Mouse (Mus musculus) megakaryocyte, adult 5-6 weeks (primary cell): ENCODE measurements around the gene Tmem274. TPM values are rescaled to one million over a fixed set of nuclear protein-coding genes. Genes with fewer than 3 reads are reported as not detected.

Experiments used
- ATAC-seq: 2 replicates; pipeline ENCODE4 v1.8.0; 2016; ENCODE audit warnings: mild to moderate bottlenecking, inconsistent platforms; ENCODE audit not compliant: poor library complexity, severe bottlenecking
- total RNA-seq, 2 experiments: library from RNA; stranded (forward) in 1 of 2; stranded (reverse) in 1 of 2; fragments of 153-499, 151-499 nt in 1 of 2; fragments of 221-1000, 200-1000 nt in 1 of 2; gene quantifications; 2 replicates each; pipeline versions ENCODE4 v1.2.3 to v1.2.4; 2015 to 2017

The Tmem274 gene
- total RNA-seq, 2 experiments from 2014 or later: not detected

GRCm38 (mm10) chr4:149469557-149469956, 7.6 kb upstream of the Tmem274 start:
- ATAC-seq: peak; percentile 52; the same call in 1 of the 2 replicates

GRCm38 (mm10) chr4:149475096-149475495, 2.1 kb upstream of the Tmem274 start:
- ATAC-seq: no peak

- ATAC-seq: no peak
These were observed 7.4 kb downstream of the Tmem274 start for GRCm38 (mm10) chr4:149484566-149484965.

- ATAC-seq: peak; percentile 99
These were observed 8.1 kb downstream of the Tmem274 start, which contains the start of the genes Nmnat1 and Lzic for GRCm38 (mm10) chr4:149485053-149485824. Gene Nmnat1 (minus strand): TSS chr4:149485202. Gene Lzic (plus strand): TSS chr4:149485229.

- ATAC-seq: peak; percentile 47
These were observed 8.6 kb downstream of the Tmem274 start for GRCm38 (mm10) chr4:149485825-149486206.

GRCm38 (mm10) chr4:149487729-149488128, 10.6 kb downstream of the Tmem274 start:
- ATAC-seq: no peak

GRCm38 (mm10) chr4:149489415-149490240, 12.4 kb downstream of the Tmem274 start:
- ATAC-seq: no peak

- ATAC-seq: peak; percentile 45; the same call in 1 of the 2 replicates
These were observed 14.0 kb downstream of the Tmem274 start for GRCm38 (mm10) chr4:149491151-149491550.

GRCm38 (mm10) chr4:149496612-149497011, 19.4 kb downstream of the Tmem274 start:
- ATAC-seq: no peak

- ATAC-seq: no peak
These were observed 21.7 kb downstream of the Tmem274 start for GRCm38 (mm10) chr4:149498901-149499300.

GRCm38 (mm10) chr4:149499790-149500189, 22.6 kb downstream of the Tmem274 start:
- ATAC-seq: no peak

- no peak for ATAC-seq
These were observed 27.2 kb downstream of the Tmem274 start for GRCm38 (mm10) chr4:149504363-149504762.

GRCm38 (mm10) chr4:149504858-149505257, 27.7 kb downstream of the Tmem274 start:
- peak; percentile 88 for ATAC-seq

GRCm38 (mm10) chr4:149505261-149505967, 28.2 kb downstream of the Tmem274 start:
- no peak for ATAC-seq

GRCm38 (mm10) chr4:149506904-149507303, 29.7 kb downstream of the Tmem274 start:
- ATAC-seq: no peak

- no peak for ATAC-seq
These were observed 34.1 kb downstream of the Tmem274 start for GRCm38 (mm10) chr4:149511221-149511646.

- no peak for ATAC-seq
These were observed 34.9 kb downstream of the Tmem274 start for GRCm38 (mm10) chr4:149512072-149512471.

GRCm38 (mm10) chr4:149515706-149516105, 38.5 kb downstream of the Tmem274 start:
- no peak for ATAC-seq

- peak; percentile 94 for ATAC-seq
These were observed 40.7 kb downstream of the Tmem274 start, which contains the start of gene Ctnnbip1 for GRCm38 (mm10) chr4:149517868-149518340. Gene Ctnnbip1 (plus strand): TSS chr4:149518236.

GRCm38 (mm10) chr4:149518351-149519220, 41.4 kb downstream of the Tmem274 start:
- ATAC-seq: no peak
